Mouse (Mus musculus) heart, postnatal 0 days (tissue): ENCODE data around the gene Mgea5. TPM values are rescaled to one million over a fixed set of nuclear protein-coding genes. Genes with fewer than 3 reads are reported as not detected.

Experiments
- ATAC-seq: fragments of 200-750 bp; cut with Nextera tagmentation; 2 replicates; pipeline ENCODE4 v1.8.0; 2017; ENCODE audit warnings: low read depth, moderate number of reproducible peaks, moderate library complexity; ENCODE audit not compliant: insufficient read depth
- DNase-seq: peaks from one replicate; pipeline ENCODE4 v3.0.0-alpha.2; 2016; ENCODE audit warnings: low spot score
- H3K27ac ChIP-seq: fragments of 300-500 bp; sonication (generic); 2 replicates; pipeline ENCODE4 v1.5.1; 2014; ENCODE audit warnings: low read depth, mild to moderate bottlenecking
- H3K27me3 ChIP-seq: fragments of 300-500 bp; sonication (generic); 2 replicates; pipeline ENCODE4 v1.6.1; 2014; ENCODE audit warnings: low read length, mixed read lengths; ENCODE audit not compliant: control insufficient read depth, insufficient read depth
- H3K36me3 ChIP-seq: fragments of 300-500 bp; sonication (generic); replicated peaks from 2 replicates; pipeline ENCODE4 v1.6.1; 2014; ENCODE audit warnings: low read length, mixed read lengths; ENCODE audit not compliant: control insufficient read depth, insufficient read depth
- H3K4me1 ChIP-seq: fragments of 300-500 bp; sonication (generic); 2 replicates; pipeline ENCODE4 v1.6.1; 2014; ENCODE audit warnings: antibody characterized with exemption; ENCODE audit not compliant: control insufficient read depth, insufficient read depth
- H3K4me2 ChIP-seq: fragments of 300-500 bp; sonication (generic); 2 replicates; pipeline ENCODE4 v1.6.1; 2014; ENCODE audit warnings: low read depth, mild to moderate bottlenecking, low read length, moderate library complexity
- H3K4me3 ChIP-seq: fragments of 300-500 bp; sonication (generic); 2 replicates; pipeline ENCODE4 v1.5.1; 2014; ENCODE audit warnings: low read depth, low read length
- H3K9ac ChIP-seq: fragments of 300-500 bp; sonication (generic); replicated peaks from 2 replicates; pipeline ENCODE4 v1.6.1; 2014; ENCODE audit warnings: low read depth, low read length, mixed read lengths
- H3K9me3 ChIP-seq: fragments of 300-500 bp; sonication (generic); replicated peaks from 2 replicates; pipeline ENCODE4 v1.6.1; 2016; ENCODE audit warnings: low read length; ENCODE audit not compliant: control insufficient read depth
- CTCF ChIP-seq: IDR thresholded peaks from 2 replicates; pipeline ENCODE4 v1.5.1; 2016; ENCODE audit warnings: antibody characterized with exemption, control low read depth, low read depth
- EP300 ChIP-seq: IDR thresholded peaks from 2 replicates; pipeline ENCODE4 v1.6.1; 2016; ENCODE audit warnings: antibody characterized with exemption, low read depth
- WGBS: fragments of 180-500 bp; shearing (Covaris S2); extraction: QIAGEN DNeasy Blood & Tissue Kit; methylation state at CpG from one replicate; pipeline ENCODE4 v1.1.7; 2014; 5-methylcytosine and 5-hydroxymethylcytosine counted together
- polyA plus RNA-seq: library from polyadenylated mRNA; unstranded; fragments of >200 nt; fragmentation: Nextera tagmentation; extraction: Ambion mirVana; gene quantifications from 2 replicates; pipeline ENCODE4 v1.2.1, GENCODE M21; 2015
- total RNA-seq: library from RNA; depleted of rRNA; stranded (reverse); fragments of >200 nt; gene quantifications from 2 replicates; pipeline ENCODE4 v1.2.3, GENCODE M21; 2014; ENCODE audit warnings: low replicate concordance

Mgea5 gene
- total and polyA plus RNA-seq, 2 experiments from 2014 or later, result 19.9 to 84.5 TPM

- Histone ChIP-seq H3K4me1 (peaks cover 5% of the 10 kb centered on the region; the same call in 1 of the 2 replicates), H3K27ac (no peak overlapping the region), H3K36me3 (peaks cover 76% of the 10 kb centered on the region), H3K4me2 (no peak overlapping the region), H3K4me3 (no peak overlapping the region), H3K9ac (no peak overlapping the region), H3K27me3 (no peaks in the 10 kb centered on the region), H3K9me3 (no peaks in the 10 kb centered on the region)
- 96% methylated on average over 3 of the region's 3 CpGs for WGBS
- no peak for DNase-seq
- no peak for ATAC-seq
- TF ChIP-seq CTCF, result no peak
- TF ChIP-seq EP300, result no peak
Measured at GRCm38 (mm10) chr19:45753551-45753950, 30.1 kb downstream of the Mgea5 start.

- ATAC-seq (no peak), DNase-seq (no peak)
- no peak for TF ChIP-seq CTCF
- peaks cover 59% of the 10 kb centered on the region for H3K36me3 ChIP-seq
- no peaks in the 10 kb centered on the region for H3K27me3 ChIP-seq
- WGBS, result 86% methylated on average over 7 of the region's 7 CpGs
- no peaks in the 10 kb centered on the region for H3K9me3 ChIP-seq
- peaks cover 11% of the 10 kb centered on the region; the same call in 1 of the 2 replicates for H3K4me1 ChIP-seq
- no peak overlapping the region for H3K4me3 ChIP-seq
- no peak overlapping the region for H3K27ac ChIP-seq
- no peak overlapping the region for H3K4me2 ChIP-seq
- H3K9ac ChIP-seq, result no peak overlapping the region
Measured at GRCm38 (mm10) chr19:45751881-45752280, 31.8 kb downstream of the Mgea5 start.

GRCm38 (mm10) chr19:45749243-45750043 lies 34.2 kb downstream of the Mgea5 start, which contains the start of gene Npm3:
Gene Npm3 (minus strand): TSS chr19:45749591.
- Histone ChIP-seq H3K4me3 (peak within 1 kb of the TSS; percentile 75), H3K9ac (peak within 1 kb of the TSS; percentile 74), H3K36me3 (peaks cover 36% of the 10 kb centered on the region), H3K9me3 (no peaks in the 10 kb centered on the region), H3K4me2 (peak within 1 kb of the TSS; percentile 99), H3K27ac (peak within 1 kb of the TSS; percentile 0; the same call in 1 of the 2 replicates), H3K4me1 (peaks cover 15% of the 10 kb centered on the region), H3K27me3 (peaks cover 17% of the 10 kb centered on the region)
- under 1% methylated on average over 54 of the region's 60 CpGs for WGBS
- no peak for TF ChIP-seq EP300
- TF ChIP-seq CTCF, result no peak
- ATAC-seq, result peak; percentile 82
- DNase-seq, result peak; percentile 82

GRCm38 (mm10) chr19:45748691-45749242 lies 34.9 kb downstream of the Mgea5 start:
- no peak for DNase-seq
- Histone ChIP-seq H3K9me3 (no peaks in the 10 kb centered on the region), H3K27ac (peak overlapping the region; percentile 0; the same call in 1 of the 2 replicates), H3K4me1 (peaks cover 15% of the 10 kb centered on the region), H3K36me3 (peaks cover 29% of the 10 kb centered on the region), H3K9ac (peak overlapping the region; percentile 74), H3K4me2 (peak overlapping the region; percentile 99), H3K4me3 (peak overlapping the region; percentile 75), H3K27me3 (peaks cover 24% of the 10 kb centered on the region)
- peak; percentile 32 for ATAC-seq
- no peak for TF ChIP-seq EP300
- TF ChIP-seq CTCF, result no peak
- WGBS, result 1% methylated on average over 28 of the region's 33 CpGs

GRCm38 (mm10) chr19:45748206-45748605 lies 35.4 kb downstream of the Mgea5 start:
- no peaks in the 10 kb centered on the region for H3K9me3 ChIP-seq
- H3K27me3 ChIP-seq, result peaks cover 30% of the 10 kb centered on the region
- ATAC-seq, result no peak
- H3K27ac ChIP-seq, result no peak overlapping the region
- peak overlapping the region; percentile 75; the same call in 1 of the 2 replicates for H3K4me3 ChIP-seq
- H3K36me3 ChIP-seq, result peaks cover 25% of the 10 kb centered on the region
- H3K9ac ChIP-seq, result no peak overlapping the region
- H3K4me1 ChIP-seq, result peaks cover 15% of the 10 kb centered on the region
- WGBS, result 39% methylated on average over 9 of the region's 9 CpGs
- DNase-seq, result no peak
- peak overlapping the region; percentile 99 for H3K4me2 ChIP-seq
- TF ChIP-seq CTCF, result no peak
- TF ChIP-seq EP300, result no peak
